Mouse (Mus musculus): ENCODE data around the gene Klk1b11. TPM values are rescaled to one million over a fixed set of nuclear protein-coding genes. Genes with fewer than 3 reads are reported as not detected.

The Klk1b11 gene
- not detected in 2 replicates for polyA plus RNA-seq (2012; rRNA removed)

GRCm38 (mm10) chr7:43995577-43995976 lies at the start of gene Klk1b11:
TSS of gene Klk1b11 (plus strand) at chr7:43995877.

DNA sequence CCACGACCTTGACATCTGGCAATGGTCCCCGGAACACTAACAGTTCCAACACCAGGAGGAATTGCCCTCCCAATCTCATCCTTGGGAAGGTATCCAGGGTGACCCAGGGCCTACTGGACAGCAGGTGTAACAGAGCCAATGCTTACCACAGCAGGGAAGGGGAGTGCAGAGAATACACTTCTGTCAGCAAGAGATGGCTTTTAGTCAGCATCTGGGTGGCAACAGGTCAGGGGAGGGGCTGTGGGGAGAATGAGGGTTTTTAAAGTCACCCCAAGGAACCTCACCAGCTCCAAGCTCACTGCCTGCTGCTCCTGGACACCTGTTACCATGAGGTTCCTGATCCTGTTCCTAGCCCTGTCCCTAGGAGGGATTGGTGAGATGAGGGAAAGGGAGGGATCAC lies 45.3 kb upstream of the Klk1b11 start, which contains the start of gene Klk1b8:
Gene Klk1b8 (plus strand): TSS at position 301 of the 400 bp plus-strand sequence.

GRCm38 (mm10) chr7:43966451-43966850 lies 29.2 kb upstream of the Klk1b11 start, which contains the start of gene Klk1b1:
TSS of gene Klk1b1 (plus strand) at chr7:43966751.

DNA sequence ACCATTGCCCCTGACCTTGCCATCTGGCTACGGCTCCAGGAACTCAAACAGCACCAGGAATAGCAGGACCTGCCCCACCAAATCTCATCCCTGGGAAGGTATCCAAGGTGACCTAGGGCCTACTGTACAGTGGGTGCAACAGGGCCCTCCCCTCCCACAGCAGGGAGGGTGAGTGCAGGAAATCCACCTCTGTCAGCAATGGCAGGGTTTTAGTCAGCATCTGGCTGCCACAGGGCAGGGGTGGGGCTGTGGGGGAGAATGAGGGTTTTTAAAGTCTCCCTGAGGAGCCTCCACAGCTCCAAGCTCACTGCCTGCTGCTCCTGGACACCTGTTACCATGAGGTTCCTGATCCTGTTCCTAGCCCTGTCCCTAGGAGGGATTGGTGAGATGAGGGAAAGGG lies 19.9 kb upstream of the Klk1b11 start, which contains the start of gene Klk1b9:
Gene Klk1b9 (plus strand): TSS at position 301 of the 400 bp plus-strand sequence.

DNA sequence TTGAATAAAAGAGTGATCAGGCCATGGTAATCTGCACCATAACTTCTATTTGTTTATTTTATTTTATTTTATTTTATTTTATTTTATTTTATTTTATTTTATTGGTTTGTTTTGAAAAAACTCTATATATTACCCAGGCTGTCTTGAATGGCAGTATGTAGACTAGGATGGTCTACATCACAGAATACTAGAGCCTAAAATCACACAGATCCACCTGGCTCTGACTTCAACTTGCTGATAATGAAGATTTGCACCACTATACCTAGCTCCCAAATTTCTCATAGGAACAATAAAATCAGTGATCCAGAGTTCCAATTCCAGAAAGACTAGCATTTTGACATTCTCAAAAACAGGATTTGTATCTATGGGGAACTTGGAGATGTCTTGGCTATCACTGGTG lies 16.2 kb downstream of the Klk1b11 start, which contains the start of gene Klk1b26:
Gene Klk1b26 (plus strand): TSS at position 301 of the 400 bp plus-strand sequence.

Other genes starting within 250 kb of the Klk1b11 start
- not detected in 2 replicates for gene Klk12, start 227.0 kb upstream of the Klk1b11 start, polyA plus RNA-seq (2012; rRNA removed)
- 0.73 TPM in 1 of 2 replicates, not detected in the other for gene Klk11, start 221.3 kb upstream of the Klk1b11 start, polyA plus RNA-seq (2012; rRNA removed)
- 0.07 and 0.28 TPM in 2 replicates for gene Klk10, start 214.8 kb upstream of the Klk1b11 start, polyA plus RNA-seq (2012; rRNA removed)
- gene Klk9, start 204.0 kb upstream of the Klk1b11 start, polyA plus RNA-seq (2012; rRNA removed): not detected in 2 replicates
- gene Klk8, start 198.3 kb upstream of the Klk1b11 start, polyA plus RNA-seq (2012; rRNA removed): 10.5 and 12.3 TPM in 2 replicates
- 0.21 and 0.25 TPM in 2 replicates for gene Klk7, start 184.6 kb upstream of the Klk1b11 start, polyA plus RNA-seq (2012; rRNA removed)
- gene Klk6, start 171.4 kb upstream of the Klk1b11 start, polyA plus RNA-seq (2012; rRNA removed): not detected in 2 replicates
- not detected in 2 replicates for gene Klk5, start 153.9 kb upstream of the Klk1b11 start, polyA plus RNA-seq (2012; rRNA removed)
- 0.18 and 0.59 TPM in 2 replicates for gene Klk4, start 114.7 kb upstream of the Klk1b11 start, polyA plus RNA-seq (2012; rRNA removed)
- not detected in 2 replicates for gene Klk15, start 62.1 kb upstream of the Klk1b11 start, polyA plus RNA-seq (2012; rRNA removed)
- gene Klk1b8, start 45.2 kb upstream of the Klk1b11 start, polyA plus RNA-seq (2012; rRNA removed): not detected in 2 replicates
- not detected in 2 replicates for gene Klk1b1, start 29.1 kb upstream of the Klk1b11 start, polyA plus RNA-seq (2012; rRNA removed)
- not detected in 2 replicates for gene Klk1b9, start 19.8 kb upstream of the Klk1b11 start, polyA plus RNA-seq (2012; rRNA removed)
- 0.08 TPM in 1 of 2 replicates, not detected in the other for gene Klk1b26, start 16.3 kb downstream of the Klk1b11 start, polyA plus RNA-seq (2012; rRNA removed)
- gene Klk1b27, start 56.4 kb downstream of the Klk1b11 start, polyA plus RNA-seq (2012; rRNA removed): 0.07 TPM in 1 of 2 replicates, not detected in the other
- not detected in 2 replicates for gene Klk1b21, start 106.5 kb downstream of the Klk1b11 start, polyA plus RNA-seq (2012; rRNA removed)
- not detected in 2 replicates for gene Klk1b22, start 116.8 kb downstream of the Klk1b11 start, polyA plus RNA-seq (2012; rRNA removed)
- 0.05 TPM in 1 of 2 replicates, not detected in the other for gene Klk1b16, start 140.9 kb downstream of the Klk1b11 start, polyA plus RNA-seq (2012; rRNA removed)
- not detected in 2 replicates for gene Klk1b24, start 192.4 kb downstream of the Klk1b11 start, polyA plus RNA-seq (2012; rRNA removed)
- not detected in 2 replicates for gene Klk1b3, start 202.3 kb downstream of the Klk1b11 start, polyA plus RNA-seq (2012; rRNA removed)
- not detected in 2 replicates for gene Klk1b4, start 211.6 kb downstream of the Klk1b11 start, polyA plus RNA-seq (2012; rRNA removed)
- gene Klk1b5, start 220.1 kb downstream of the Klk1b11 start, polyA plus RNA-seq (2012; rRNA removed): not detected in 2 replicates
- gene Klk1, start 229.5 kb downstream of the Klk1b11 start, polyA plus RNA-seq (2012; rRNA removed): not detected in 2 replicates
- not detected in 2 replicates for gene Gm36864, start 240.3 kb downstream of the Klk1b11 start, polyA plus RNA-seq (2012; rRNA removed)